Mouse (Mus musculus): ENCODE results near the gene Trim44. TPM values are rescaled to one million over a fixed set of nuclear protein-coding genes. Genes with fewer than 3 reads are reported as not detected.

The Trim44 gene
- total and polyA plus RNA-seq, 3 experiments = 21.7 to 55.3 (median 49.1) TPM

DNA sequence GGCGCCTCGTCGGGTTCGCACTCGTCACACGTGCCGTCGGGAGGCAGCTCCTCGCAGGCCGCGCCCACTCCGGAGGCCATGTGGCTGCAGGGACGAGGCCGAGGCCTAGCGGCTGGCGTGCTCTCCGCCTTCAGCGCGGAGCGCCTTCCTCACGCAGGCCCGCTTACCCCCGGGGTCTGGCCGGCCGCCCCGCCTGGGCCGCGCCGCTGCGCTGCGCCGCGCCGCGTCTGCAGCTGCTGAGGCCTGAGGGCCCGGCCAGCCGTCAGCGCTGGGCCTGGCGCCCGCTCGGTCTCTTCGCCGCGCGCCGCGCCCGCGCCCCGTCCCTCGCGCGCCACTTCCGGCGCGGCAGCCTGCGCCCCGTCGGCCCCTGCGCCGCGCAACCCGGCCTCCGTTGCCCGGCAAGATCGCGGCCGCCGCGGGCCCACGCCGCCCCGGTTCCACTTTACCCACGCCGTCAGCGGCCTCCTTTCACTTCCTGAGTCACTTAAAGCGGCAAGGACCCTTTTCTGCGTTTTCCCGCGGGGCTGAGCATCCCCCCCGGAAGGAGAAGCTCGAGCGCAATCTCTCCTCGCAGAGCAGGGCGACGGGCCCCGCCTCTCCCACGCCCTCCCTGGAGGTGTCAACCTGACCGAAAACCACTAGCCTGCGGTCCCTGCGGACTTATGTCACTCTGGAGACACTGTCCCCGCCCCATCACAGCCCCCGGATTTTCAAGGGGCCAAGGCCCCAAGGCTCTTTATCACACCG lies 6.8 kb downstream of the Trim44 start (continued):
- TF ChIP-seq MAZ (IDR thresholded peaks at IDR 0.05; ENCODE audit: low read depth, low read length) (peak; percentile 84), POLR2AphosphoS2 (IDR thresholded peaks at IDR 0.05; ENCODE audit: low read length) (no peak), MYC (IDR thresholded peaks at IDR 0.05; ENCODE audit: low read depth, low read length) (peak; percentile 75), JUND (IDR thresholded peaks at IDR 0.05; ENCODE audit: low read depth, low read length) (no peak), POLR2A (IDR thresholded peaks at IDR 0.05; ENCODE audit: control insufficient read depth in 1 of 2, insufficient read depth in 1 of 2, low read depth in 1 of 2, low read length in 2 of 2, poor library complexity in 1 of 2) (peak; percentile 62 to 70; a peak in 2 of 4 replicates), TBP (IDR thresholded peaks at IDR 0.05; ENCODE audit: low read depth, low read length) (peak; percentile 50; the same call in 1 of the 2 replicates), NRF1 (IDR thresholded peaks at IDR 0.05; ENCODE audit: insufficient read depth, low read depth, low read length, poor library complexity, severe bottlenecking) (peak; percentile 45; the same call in 1 of the 2 replicates), MXI1 (IDR thresholded peaks at IDR 0.05; ENCODE audit: low read depth, low read length) (peak; percentile 89), UBTF (IDR thresholded peaks at IDR 0.05; ENCODE audit: borderline replicate concordance, insufficient read depth, low read depth, low read length) (no peak), E2F4 (IDR thresholded peaks at IDR 0.05; ENCODE audit: borderline replicate concordance, low read depth, low read length) (peak; percentile 84; the same call in 1 of the 2 replicates), GATA1 (IDR thresholded peaks at IDR 0.05; ENCODE audit: low read depth, low read length) (0 out of 2 replicates have a peak, but pooled peaks have one; percentile 23)

DNA sequence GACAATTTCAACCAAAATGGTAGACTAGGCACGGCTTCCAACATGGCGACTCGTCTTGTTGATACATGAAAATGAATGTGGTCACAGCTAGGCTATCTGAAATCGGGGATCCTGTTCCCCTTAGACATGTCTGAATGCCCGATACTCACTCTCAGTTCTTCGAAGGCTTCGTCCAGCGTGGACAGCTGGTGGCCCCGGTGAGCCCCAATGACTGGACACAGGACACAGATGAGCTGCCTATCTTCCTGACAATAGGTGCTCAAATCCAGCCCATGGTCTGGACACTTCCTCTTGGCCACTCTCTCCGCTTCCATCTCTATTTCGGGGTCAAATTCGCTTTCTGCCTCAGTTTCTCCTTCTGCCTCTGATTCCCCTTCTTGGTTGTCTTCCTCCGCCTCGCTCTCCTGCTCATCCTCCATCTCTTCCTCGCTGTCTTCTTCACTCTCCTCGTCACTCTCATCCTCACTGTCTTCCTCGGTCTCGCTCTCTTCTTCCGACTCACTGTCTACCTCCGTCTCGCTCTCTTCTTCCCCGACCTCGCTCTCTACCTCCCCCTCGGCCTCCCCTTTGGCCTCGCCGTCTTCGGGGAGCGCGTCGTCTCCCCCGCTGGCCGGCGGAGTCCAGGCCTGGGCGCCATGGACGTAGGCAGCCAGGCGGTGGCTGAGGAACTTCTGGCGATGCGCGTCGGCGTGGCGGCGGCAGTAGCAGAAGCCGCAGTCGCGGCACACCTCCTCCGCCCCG lies 7.6 kb downstream of the Trim44 start:
- peaks cover 0 to 44% of the 10 kb centered on the region in 2 experiments; a peak in 3 of 4 replicates for H3K36me3 ChIP-seq (ENCODE audit: control insufficient read depth in 1 of 2, insufficient read depth in 2 of 2, low read length in 2 of 2)
- peak overlapping the region; percentile 67 to 71 for H3K4me3 ChIP-seq (ENCODE audit: control insufficient read depth in 1 of 2, insufficient read depth in 1 of 2, low read depth in 2 of 2, low read length in 2 of 2)
- H3K9me3 ChIP-seq (replicated peaks; ENCODE audit: insufficient read depth, low read length) = no peaks in the 10 kb centered on the region
- no peak for TF ChIP-seq MAX (IDR thresholded peaks at IDR 0.05; ENCODE audit: low read length)
- TF ChIP-seq USF1 (IDR thresholded peaks at IDR 0.05; ENCODE audit: low read depth, low read length) = no peak
- no peak for TF ChIP-seq EP300 (IDR thresholded peaks at IDR 0.05; ENCODE audit: low read depth in 1 of 2, low read length in 2 of 2)
- 0 out of 2 replicates have a peak, but pooled peaks have one; percentile 8 for TF ChIP-seq TCF12 (IDR thresholded peaks at IDR 0.05; ENCODE audit: low read depth, low read length)
- no peak; the same call in 1 of the 2 replicates for TF ChIP-seq SIN3A (IDR thresholded peaks at IDR 0.05; ENCODE audit: low read length)
- peak; percentile 38 for DNase-seq (ENCODE audit: low read depth, low spot score)
- H3K27ac ChIP-seq (ENCODE audit: control insufficient read depth, low read depth, low read length) = peak overlapping the region; percentile 91
- H3K9ac ChIP-seq (ENCODE audit: control insufficient read depth, low read depth, low read length, poor library complexity, severe bottlenecking) = peak overlapping the region; percentile 89
- no peaks in the 10 kb centered on the region for H3K27me3 ChIP-seq (ENCODE audit: control insufficient read depth in 1 of 2, insufficient read depth in 2 of 2, low read length in 2 of 2)
- peaks cover 28 to 29% of the 10 kb centered on the region in 2 experiments for H3K4me1 ChIP-seq (ENCODE audit: control insufficient read depth in 1 of 2, insufficient read depth in 2 of 2, low read length in 2 of 2)
- peaks cover 45% of the 10 kb centered on the region for H3K79me2 ChIP-seq (ENCODE audit: control insufficient read depth, insufficient read depth, low read length, poor library complexity)
